Mouse (Mus musculus) liver, embryonic 11.5 days (tissue): ENCODE data around the gene Gm13283. TPM values are rescaled to one million over a fixed set of nuclear protein-coding genes. Genes with fewer than 3 reads are reported as not detected.
"Not testable (repeated sequence)": the region's sequence is repeated elsewhere in the genome, so short reads cannot be mapped to it uniquely, and the experiment has no call there.

Experiments used
- ATAC-seq: fragments of 200-750 bp; cut with Nextera tagmentation; replicated peaks from 2 replicates; pipeline ENCODE4 v1.8.0; 2017; ENCODE audit warnings: moderate number of reproducible peaks, mild to moderate bottlenecking, moderate TSS enrichment, moderate library complexity; ENCODE audit not compliant: low FRiP score
- DNase-seq: peaks from one replicate; pipeline ENCODE4 v3.0.0-alpha.2; 2017; ENCODE audit warnings: low spot score
- H3K27ac ChIP-seq: fragments of 300-500 bp; sonication (generic); 2 replicates; pipeline ENCODE4 v1.5.1; 2014; ENCODE audit warnings: mild to moderate bottlenecking, low read depth, low read length, control low read depth
- H3K27me3 ChIP-seq: fragments of 300-500 bp; sonication (generic); replicated peaks from 2 replicates; pipeline ENCODE4 v1.6.1; 2014; ENCODE audit warnings: low read length, mixed read lengths; ENCODE audit not compliant: control insufficient read depth, insufficient read depth
- H3K36me3 ChIP-seq: fragments of 300-500 bp; sonication (generic); 2 replicates; pipeline ENCODE4 v1.6.1; 2014; ENCODE audit warnings: mild to moderate bottlenecking, low read length, moderate library complexity, mixed read lengths; ENCODE audit not compliant: control insufficient read depth, insufficient read depth
- H3K4me1 ChIP-seq: fragments of 300-500 bp; sonication (generic); replicated peaks from 2 replicates; pipeline ENCODE4 v1.6.1; 2014; ENCODE audit warnings: low read length, mixed read lengths; ENCODE audit not compliant: control insufficient read depth, insufficient read depth
- H3K4me2 ChIP-seq: fragments of 300-500 bp; sonication (generic); 2 replicates; pipeline ENCODE4 v1.6.1; 2014; ENCODE audit warnings: mild to moderate bottlenecking, control low read depth, moderate library complexity
- H3K4me3 ChIP-seq: fragments of 300-500 bp; sonication (generic); 2 replicates; pipeline ENCODE4 v1.5.1; 2014; ENCODE audit warnings: low read depth, low read length, control low read depth
- H3K9ac ChIP-seq: fragments of 300-500 bp; sonication (generic); 2 replicates; pipeline ENCODE4 v1.6.1; 2014; ENCODE audit warnings: low read depth, low read length, control low read depth
- H3K9me3 ChIP-seq: fragments of 300-500 bp; sonication (generic); 2 replicates; pipeline ENCODE4 v1.6.1; 2016; ENCODE audit warnings: low read length, inconsistent platforms, mixed read lengths; ENCODE audit not compliant: control insufficient read depth
- WGBS: fragments of 180-500 bp; shearing (Covaris S2); extraction: QIAGEN DNeasy Blood & Tissue Kit; methylation state at CpG from one replicate; pipeline ENCODE4 v1.1.7; 2014; 5-methylcytosine and 5-hydroxymethylcytosine counted together
- polyA plus RNA-seq: library from polyadenylated mRNA; unstranded; fragments of >200 nt; fragmentation: Nextera tagmentation; extraction: Ambion mirVana; gene quantifications from 2 replicates; pipeline ENCODE4 v1.2.1, GENCODE M21; 2014

Gm13283 gene
- polyA plus RNA-seq, result not detected in 2 replicates

GRCm38 (mm10) chr4:88759610-88760268, at the start of gene Gm13283:
TSS of gene Gm13283 (plus strand) at chr4:88760119.
- Histone ChIP-seq H3K4me3 (peak within 1 kb of the TSS; percentile 37), H3K4me2 (peak within 1 kb of the TSS; percentile 51)
- H3K27ac ChIP-seq, ATAC-seq, H3K36me3 ChIP-seq, H3K4me1 ChIP-seq, H3K9ac ChIP-seq, H3K9me3 ChIP-seq, H3K27me3 ChIP-seq, DNase-seq: not testable (repeated sequence)
- WGBS, result 19% methylated on average over 11 of the region's 14 CpGs

GRCm38 (mm10) chr4:88714281-88714680, 45.6 kb upstream of the Gm13283 start:
- no peak for ATAC-seq
- no peak overlapping the region for H3K9ac ChIP-seq
- no peaks in the 10 kb centered on the region for H3K27me3 ChIP-seq
- no peak overlapping the region for H3K4me3 ChIP-seq
- 77% methylated on average over 1 of the region's 1 CpGs for WGBS
- H3K36me3 ChIP-seq, result peaks cover 12% of the 10 kb centered on the region
- no peak for DNase-seq
- peaks cover 6% of the 10 kb centered on the region for H3K4me1 ChIP-seq
- no peak overlapping the region for H3K4me2 ChIP-seq
- no peaks in the 10 kb centered on the region for H3K9me3 ChIP-seq
- no peak overlapping the region for H3K27ac ChIP-seq

GRCm38 (mm10) chr4:88715059-88715458, 44.9 kb upstream of the Gm13283 start:
- no peak for ATAC-seq
- no peaks in the 10 kb centered on the region for H3K9me3 ChIP-seq
- peaks cover 8% of the 10 kb centered on the region for H3K4me1 ChIP-seq
- H3K4me2 ChIP-seq, result no peak overlapping the region
- H3K36me3 ChIP-seq, result peaks cover 14% of the 10 kb centered on the region
- no peak overlapping the region for H3K9ac ChIP-seq
- H3K27ac ChIP-seq, result no peak overlapping the region
- no peak for DNase-seq
- no peaks in the 10 kb centered on the region for H3K27me3 ChIP-seq
- no peak overlapping the region for H3K4me3 ChIP-seq

GRCm38 (mm10) chr4:88718715-88719114, 41.2 kb upstream of the Gm13283 start:
- Histone ChIP-seq H3K4me1 (peaks cover 21% of the 10 kb centered on the region), H3K36me3 (peaks cover 25% of the 10 kb centered on the region)

GRCm38 (mm10) chr4:88721791-88722721, 37.9 kb upstream of the Gm13283 start, which contains the start of the genes Gm26566 and Klhl9:
TSS of gene Gm26566 (plus strand) at chr4:88721805.
TSS of gene Klhl9 (minus strand) at chr4:88722465.
- Histone ChIP-seq H3K9ac (peak within 1 kb of the TSS; percentile 96), H3K4me3 (peak within 1 kb of the TSS; percentile 90), H3K4me2 (peak within 1 kb of the TSS; percentile 73), H3K27me3 (no peaks in the 10 kb centered on the region), H3K4me1 (peaks cover 21% of the 10 kb centered on the region), H3K9me3 (no peaks in the 10 kb centered on the region), H3K27ac (peak within 1 kb of the TSS; percentile 94), H3K36me3 (peaks cover 13% of the 10 kb centered on the region; the same call in 1 of the 2 replicates)
- peak; percentile 97 for ATAC-seq
- under 1% methylated on average over 79 of the region's 82 CpGs for WGBS
- DNase-seq, result peak; percentile 93

More at GRCm38 (mm10) chr4:88718715-88719114, 41.2 kb upstream of the Gm13283 start:
- H3K4me2 ChIP-seq, result peak overlapping the region; percentile 60
- 64% methylated on average over 1 of the region's 1 CpGs for WGBS
- no peak for ATAC-seq
- no peaks in the 10 kb centered on the region for H3K27me3 ChIP-seq
- no peak for DNase-seq
- H3K4me3 ChIP-seq, result peak overlapping the region; percentile 28
- H3K27ac ChIP-seq, result no peak overlapping the region
- H3K9me3 ChIP-seq, result no peaks in the 10 kb centered on the region
- H3K9ac ChIP-seq, result no peak overlapping the region

GRCm38 (mm10) chr4:88723497-88724090, 36.3 kb upstream of the Gm13283 start:
- peaks cover 13% of the 10 kb centered on the region; the same call in 1 of the 2 replicates for H3K36me3 ChIP-seq
- no peaks in the 10 kb centered on the region for H3K27me3 ChIP-seq
- H3K9ac ChIP-seq, result no peak overlapping the region
- H3K4me3 ChIP-seq, result no peak overlapping the region
- WGBS, result 64% methylated on average over 8 of the region's 8 CpGs
- ATAC-seq, result no peak
- H3K4me1 ChIP-seq, result peaks cover 20% of the 10 kb centered on the region
- no peak overlapping the region for H3K27ac ChIP-seq
- H3K4me2 ChIP-seq, result no peak overlapping the region
- H3K9me3 ChIP-seq, result no peaks in the 10 kb centered on the region
- no peak for DNase-seq

GRCm38 (mm10) chr4:88726727-88727126, 33.2 kb upstream of the Gm13283 start:
- no peak for DNase-seq
- Histone ChIP-seq H3K36me3 (no peaks in the 10 kb centered on the region), H3K27ac (no peak overlapping the region), H3K9me3 (no peaks in the 10 kb centered on the region), H3K4me2 (no peak overlapping the region), H3K4me3 (no peak overlapping the region), H3K4me1 (no peaks in the 10 kb centered on the region), H3K27me3 (no peaks in the 10 kb centered on the region), H3K9ac (no peak overlapping the region)
- no peak for ATAC-seq
- 42% methylated on average over 6 of the region's 6 CpGs for WGBS

GRCm38 (mm10) chr4:88727324-88727723, 32.6 kb upstream of the Gm13283 start:
- DNase-seq (no peak), ATAC-seq (peak; percentile 60)
- no peak overlapping the region for H3K4me3 ChIP-seq
- 0% methylated on average over 1 of the region's 1 CpGs for WGBS
- H3K9me3 ChIP-seq, result no peaks in the 10 kb centered on the region
- H3K36me3 ChIP-seq, result no peaks in the 10 kb centered on the region
- no peak overlapping the region for H3K9ac ChIP-seq
- H3K27ac ChIP-seq, result no peak overlapping the region
- H3K27me3 ChIP-seq, result no peaks in the 10 kb centered on the region
- H3K4me2 ChIP-seq, result no peak overlapping the region
- no peaks in the 10 kb centered on the region for H3K4me1 ChIP-seq
